Mouse (Mus musculus) forebrain, embryonic 13.5 days (tissue): ENCODE results near the gene Pram1. TPM values are rescaled to one million over a fixed set of nuclear protein-coding genes. Genes with fewer than 3 reads are reported as not detected.
"Not testable (repeated sequence)": the region's sequence is repeated elsewhere in the genome, so short reads cannot be mapped to it uniquely, and the experiment has no call there.

Source experiments
- ATAC-seq: fragments of 200-750 bp; cut with Nextera tagmentation; 2 replicates; pipeline ENCODE4 v1.8.0; 2017
- H3K27ac ChIP-seq: fragments of 300-500 bp; sonication (generic); 2 replicates; pipeline ENCODE4 v1.5.1; 2015; ENCODE audit warnings: inconsistent platforms, mild to moderate bottlenecking, moderate library complexity
- H3K27me3 ChIP-seq: fragments of 300-500 bp; sonication (generic); 2 replicates; pipeline ENCODE4 v1.6.1; 2015; ENCODE audit warnings: mild to moderate bottlenecking, inconsistent platforms
- H3K36me3 ChIP-seq: fragments of 300-500 bp; sonication (generic); 2 replicates; pipeline ENCODE4 v1.6.1; 2015; ENCODE audit warnings: mild to moderate bottlenecking, inconsistent platforms; ENCODE audit not compliant: poor library complexity, severe bottlenecking
- H3K4me1 ChIP-seq: fragments of 300-500 bp; sonication (generic); 2 replicates; pipeline ENCODE4 v1.6.1; 2015; ENCODE audit warnings: inconsistent platforms
- H3K4me2 ChIP-seq: fragments of 300-500 bp; sonication (generic); 2 replicates; pipeline ENCODE4 v1.6.1; 2015; ENCODE audit warnings: inconsistent platforms, mild to moderate bottlenecking, moderate library complexity
- H3K4me3 ChIP-seq: fragments of 300-500 bp; sonication (generic); 2 replicates; pipeline ENCODE4 v1.5.1; 2015; ENCODE audit warnings: mild to moderate bottlenecking, inconsistent platforms
- H3K9ac ChIP-seq: fragments of 300-500 bp; sonication (generic); 2 replicates; pipeline ENCODE4 v1.6.1; 2015; ENCODE audit warnings: mild to moderate bottlenecking, inconsistent platforms
- H3K9me3 ChIP-seq: fragments of 300-500 bp; sonication (generic); replicated peaks from 2 replicates; pipeline ENCODE4 v1.6.1; 2016; ENCODE audit warnings: inconsistent platforms
- WGBS: fragments of 180-500 bp; shearing (Covaris S2); methylation state at CpG from one replicate; pipeline ENCODE4 v1.1.7; 2015; 5-methylcytosine and 5-hydroxymethylcytosine counted together
- polyA plus RNA-seq: library from polyadenylated mRNA; unstranded; fragments of >200 nt; fragmentation: Nextera tagmentation; extraction: Ambion mirVana; gene quantifications from 2 replicates; pipeline ENCODE4 v1.2.1, GENCODE M21; 2015

Pram1 gene
- 0.75 and 1.2 TPM in 2 replicates for polyA plus RNA-seq

GRCm38 (mm10) chr17:33637516-33638276 is at the start of gene Pram1:
TSS of gene Pram1 (plus strand) at chr17:33638056.
- WGBS: 79% methylated on average over 4 of the region's 4 CpGs
- Histone ChIP-seq H3K27ac (no peak within 1 kb of the TSS), H3K4me1 (no peaks in the 10 kb centered on the region), H3K27me3 (no peaks in the 10 kb centered on the region), H3K9ac (no peak within 1 kb of the TSS), H3K9me3 (no peaks in the 10 kb centered on the region), H3K36me3 (peaks cover 45% of the 10 kb centered on the region), H3K4me2 (no peak within 1 kb of the TSS), H3K4me3 (no peak within 1 kb of the TSS)
- ATAC-seq: no peak

GRCm38 (mm10) chr17:33597271-33597670 is 40.6 kb upstream of the Pram1 start:
- Histone ChIP-seq H3K27ac (no peak overlapping the region), H3K27me3 (no peaks in the 10 kb centered on the region), H3K4me1 (no peaks in the 10 kb centered on the region), H3K4me3 (no peak overlapping the region), H3K4me2 (no peak overlapping the region), H3K9ac (no peak overlapping the region), H3K9me3 (peaks cover 11% of the 10 kb centered on the region; the same call in 1 of the 2 replicates), H3K36me3 (no peaks in the 10 kb centered on the region)
- ATAC-seq: no peak

GRCm38 (mm10) chr17:33598506-33598905 is 39.4 kb upstream of the Pram1 start:
- Histone ChIP-seq H3K4me3 (no peak overlapping the region), H3K9me3 (peaks cover 11% of the 10 kb centered on the region; the same call in 1 of the 2 replicates), H3K27ac (no peak overlapping the region), H3K9ac (no peak overlapping the region), H3K4me1 (no peaks in the 10 kb centered on the region), H3K4me2 (no peak overlapping the region), H3K36me3 (no peaks in the 10 kb centered on the region), H3K27me3 (no peaks in the 10 kb centered on the region)
- no peak for ATAC-seq
- WGBS: 94% methylated on average over 5 of the region's 5 CpGs

GRCm38 (mm10) chr17:33599836-33600475 is 37.9 kb upstream of the Pram1 start:
- no peaks in the 10 kb centered on the region for H3K4me1 ChIP-seq
- no peak overlapping the region for H3K27ac ChIP-seq
- no peak overlapping the region for H3K9ac ChIP-seq
- H3K27me3 ChIP-seq: no peaks in the 10 kb centered on the region
- no peak for ATAC-seq
- H3K4me2 ChIP-seq: no peak overlapping the region
- 91% methylated on average over 8 of the region's 8 CpGs for WGBS
- peaks cover 11% of the 10 kb centered on the region; the same call in 1 of the 2 replicates for H3K9me3 ChIP-seq
- H3K4me3 ChIP-seq: no peak overlapping the region
- H3K36me3 ChIP-seq: no peaks in the 10 kb centered on the region

- WGBS: 86% methylated on average over 3 of the region's 3 CpGs
- no peak overlapping the region for H3K4me3 ChIP-seq
Observed at GRCm38 (mm10) chr17:33600831-33601230, 37.0 kb upstream of the Pram1 start.

DNA sequence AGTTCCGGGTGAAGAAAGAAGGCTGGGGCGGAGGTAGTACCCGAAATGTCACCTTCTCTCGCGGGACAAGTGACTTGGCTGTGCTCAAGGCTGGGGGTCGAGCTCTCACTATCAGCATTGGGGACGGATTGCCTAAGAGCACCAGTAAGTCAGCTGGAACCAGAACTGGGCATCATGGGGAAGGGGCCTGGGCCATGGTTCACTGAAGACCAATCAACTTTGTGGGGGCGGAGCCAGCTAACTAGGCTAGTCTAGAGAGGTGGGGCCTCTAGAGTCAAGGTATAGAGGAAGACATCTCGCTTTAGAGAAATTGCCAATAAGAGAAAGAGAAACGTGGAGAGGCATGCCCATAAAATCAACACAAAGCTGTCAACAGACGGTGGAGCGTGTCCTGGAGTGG is 35.9 kb upstream of the Pram1 start:
- Histone ChIP-seq H3K9ac (no peak overlapping the region), H3K27ac (no peak overlapping the region), H3K4me3 (no peak overlapping the region), H3K27me3 (no peaks in the 10 kb centered on the region), H3K4me1 (no peaks in the 10 kb centered on the region), H3K36me3 (no peaks in the 10 kb centered on the region), H3K4me2 (no peak overlapping the region), H3K9me3 (peaks cover 11% of the 10 kb centered on the region; the same call in 1 of the 2 replicates)
- 85% methylated on average over 12 of the region's 12 CpGs for WGBS
- ATAC-seq: no peak

More at GRCm38 (mm10) chr17:33600831-33601230, 37.0 kb upstream of the Pram1 start:
- H3K9me3 ChIP-seq: peaks cover 11% of the 10 kb centered on the region; the same call in 1 of the 2 replicates
- H3K4me2 ChIP-seq: no peak overlapping the region
- no peaks in the 10 kb centered on the region for H3K27me3 ChIP-seq
- H3K9ac ChIP-seq: no peak overlapping the region
- no peak overlapping the region for H3K27ac ChIP-seq
- ATAC-seq: no peak
- no peaks in the 10 kb centered on the region for H3K4me1 ChIP-seq
- no peaks in the 10 kb centered on the region for H3K36me3 ChIP-seq

- H3K4me2 ChIP-seq: no peak overlapping the region
- no peak for ATAC-seq
- 83% methylated on average over 2 of the region's 2 CpGs for WGBS
- H3K4me1 ChIP-seq: no peaks in the 10 kb centered on the region
- H3K4me3 ChIP-seq: no peak overlapping the region
- no peaks in the 10 kb centered on the region for H3K36me3 ChIP-seq
- no peaks in the 10 kb centered on the region for H3K9me3 ChIP-seq
- no peak overlapping the region for H3K27ac ChIP-seq
- H3K27me3 ChIP-seq: no peaks in the 10 kb centered on the region
- no peak overlapping the region for H3K9ac ChIP-seq
Observed at GRCm38 (mm10) chr17:33607273-33607672, 30.6 kb upstream of the Pram1 start.

DNA sequence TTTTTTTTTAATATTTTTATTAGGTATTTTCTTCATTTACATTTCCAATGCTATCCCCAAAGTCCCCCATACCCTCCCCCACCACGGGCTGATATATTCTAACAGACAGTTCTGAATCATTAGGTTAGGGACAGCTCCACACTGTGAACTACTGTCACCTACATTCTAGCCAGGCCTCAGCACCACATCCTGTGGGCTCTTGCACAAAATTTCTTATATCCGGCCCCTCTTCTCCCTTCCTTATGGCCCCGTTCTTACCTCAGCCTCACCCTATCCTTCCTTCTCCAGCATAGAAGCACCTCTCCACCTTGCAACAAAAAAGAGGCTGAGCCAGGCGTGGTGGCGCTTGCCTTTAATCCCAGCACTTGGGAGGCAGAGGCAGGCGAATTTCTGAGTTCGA is 27.3 kb upstream of the Pram1 start:
- WGBS: 87% methylated on average over 7 of the region's 7 CpGs
- no peak for ATAC-seq
- Histone ChIP-seq H3K27ac (no peak overlapping the region), H3K9ac (no peak overlapping the region), H3K9me3 (no peaks in the 10 kb centered on the region), H3K4me3 (no peak overlapping the region), H3K36me3 (no peaks in the 10 kb centered on the region), H3K4me2 (no peak overlapping the region), H3K27me3 (no peaks in the 10 kb centered on the region), H3K4me1 (no peaks in the 10 kb centered on the region)

DNA sequence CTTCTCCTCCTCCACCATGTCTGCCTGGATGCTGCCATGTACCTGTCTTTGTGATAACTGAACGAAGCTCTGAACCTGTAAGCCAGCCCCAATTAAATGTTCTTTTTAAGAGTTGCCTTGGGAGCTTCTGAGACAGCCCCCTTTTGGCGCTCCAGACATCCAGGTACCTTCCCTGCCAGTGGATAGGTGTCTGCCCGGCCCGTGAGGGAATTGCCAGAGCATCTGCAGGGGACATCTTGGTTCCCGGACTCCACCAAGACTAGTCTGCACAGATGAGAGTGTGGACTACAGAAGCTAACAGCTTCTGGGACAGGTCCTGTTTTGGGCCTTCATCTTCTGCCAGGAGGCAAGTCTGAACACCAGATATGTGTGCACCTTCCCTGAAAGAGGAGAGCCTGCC is 24.1 kb upstream of the Pram1 start:
- not testable (repeated sequence) for ATAC-seq

DNA sequence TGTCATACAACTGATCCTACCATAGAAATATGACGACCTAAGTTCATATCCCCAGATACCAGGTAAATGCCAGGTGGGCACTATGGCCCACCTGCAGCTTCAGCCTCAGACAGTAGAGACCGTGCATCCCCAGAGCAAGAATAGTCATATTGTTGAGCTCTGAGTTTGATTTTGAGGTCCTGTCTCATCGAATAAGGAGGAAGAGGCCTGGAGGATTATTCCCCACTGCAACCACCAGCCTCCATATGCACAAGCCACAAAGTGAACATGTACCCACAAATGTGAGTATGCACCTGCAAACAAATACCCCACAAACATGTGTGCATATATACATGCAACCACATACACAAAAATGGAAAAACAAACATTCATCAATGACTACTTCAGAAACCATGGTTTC is 10.6 kb upstream of the Pram1 start:
- Histone ChIP-seq H3K27me3 (no peaks in the 10 kb centered on the region), H3K9ac (no peak overlapping the region), H3K9me3 (no peaks in the 10 kb centered on the region), H3K4me3 (no peak overlapping the region), H3K36me3 (peaks cover 20% of the 10 kb centered on the region), H3K4me1 (peaks cover 31% of the 10 kb centered on the region), H3K4me2 (no peak overlapping the region), H3K27ac (no peak overlapping the region)
- WGBS: 95% methylated on average over 3 of the region's 3 CpGs
- ATAC-seq: no peak

More for the DNA sequence above, 24.1 kb upstream of the Pram1 start:
- not testable (repeated sequence) for H3K4me2 ChIP-seq, H3K4me3 ChIP-seq, H3K4me1 ChIP-seq, H3K9me3 ChIP-seq, H3K36me3 ChIP-seq, H3K9ac ChIP-seq, H3K27me3 ChIP-seq, H3K27ac ChIP-seq
- 91% methylated on average over 5 of the region's 5 CpGs for WGBS

GRCm38 (mm10) chr17:33628621-33629486 is 9.0 kb upstream of the Pram1 start, which contains the start of gene Zfp414:
TSS of gene Zfp414 (plus strand) at chr17:33629090.
- WGBS: 5% methylated on average over 32 of the region's 35 CpGs
- Histone ChIP-seq H3K9me3 (no peaks in the 10 kb centered on the region), H3K4me1 (peaks cover 31% of the 10 kb centered on the region), H3K27ac (peak within 1 kb of the TSS; percentile 96), H3K4me2 (peak within 1 kb of the TSS; percentile 73), H3K36me3 (peaks cover 23% of the 10 kb centered on the region), H3K27me3 (no peaks in the 10 kb centered on the region), H3K4me3 (peak within 1 kb of the TSS; percentile 69), H3K9ac (peak within 1 kb of the TSS; percentile 88)
- ATAC-seq: peak; percentile 96
